8 mouse cellular contexts compared by ENCODE assay signal in the genomic region with DNA sequence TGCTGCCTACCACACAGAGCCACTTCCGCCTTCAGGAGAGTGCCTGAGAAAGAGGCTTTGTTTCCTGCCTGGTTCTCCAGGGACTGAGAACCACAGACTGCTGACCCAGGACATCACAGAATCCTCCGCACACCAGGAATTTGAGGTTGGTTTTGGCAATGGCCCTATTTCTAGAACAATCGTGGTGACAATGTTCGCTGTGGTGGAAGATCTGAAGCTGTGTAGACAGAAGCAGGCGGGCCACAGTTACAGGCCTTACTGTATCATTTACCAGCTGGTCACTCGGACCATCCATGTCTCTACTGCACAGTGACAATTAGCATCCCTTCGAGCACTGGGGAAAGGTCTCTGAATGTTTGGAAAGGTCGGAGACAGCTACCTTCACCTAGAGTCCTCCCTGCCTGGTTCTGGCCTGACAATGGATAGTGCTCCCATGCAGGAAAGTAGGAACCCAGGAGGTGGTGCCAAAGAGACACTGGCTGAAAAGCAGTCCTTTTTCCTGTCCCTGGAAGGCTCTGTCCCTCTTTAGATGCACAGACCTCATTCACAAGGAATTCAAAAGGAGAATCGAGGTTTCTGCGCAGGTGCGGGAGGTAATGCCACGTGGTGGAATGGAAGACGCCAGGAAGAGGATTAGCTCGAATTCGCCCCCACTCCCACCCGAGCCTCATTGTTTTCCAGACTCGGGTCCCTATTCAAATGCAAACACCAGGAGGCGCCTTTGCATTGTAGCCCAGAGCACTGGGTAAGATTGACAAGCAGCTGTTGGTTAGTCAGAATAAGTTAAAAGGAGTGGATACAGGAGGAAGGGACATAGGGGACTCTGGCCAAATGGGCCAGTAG. TPM values are rescaled to one million over a fixed set of nuclear protein-coding genes. Genes with fewer than 3 reads are reported as not detected.
DNase-seq lines count a peak whose midpoint lies in the region; ATAC-seq and TF ChIP-seq lines count a peak whose summit lies in the region.

No protein-coding gene starts in this region.

- H3K4me1 ChIP-seq in heart, embryonic 11.5 days (ENCODE audit: control insufficient read depth, insufficient read depth, low read length), result peaks cover 4% of the 10 kb centered on the region; the same call in 1 of the 2 replicates
- no peaks in the 10 kb centered on the region for H3K4me1 ChIP-seq in kidney, postnatal 0 days (replicated peaks; ENCODE audit: insufficient read depth, low read length)
- H3K4me1 ChIP-seq in liver, embryonic 11.5 days (replicated peaks; ENCODE audit: control insufficient read depth, insufficient read depth, low read length), result no peaks in the 10 kb centered on the region
- peaks cover 10% of the 10 kb centered on the region for H3K4me1 ChIP-seq in olfactory bulb, adult 2 months (ENCODE audit: control insufficient read depth, insufficient read depth, low read length)

- peaks cover 6% of the 10 kb centered on the region for H3K27me3 ChIP-seq in heart, embryonic 11.5 days (ENCODE audit: control insufficient read depth, insufficient read depth, low read length)
- no peaks in the 10 kb centered on the region for H3K27me3 ChIP-seq in kidney, postnatal 0 days (ENCODE audit: insufficient read depth, low read length)
- peaks cover 6% of the 10 kb centered on the region for H3K27me3 ChIP-seq in liver, embryonic 11.5 days (replicated peaks; ENCODE audit: control insufficient read depth, insufficient read depth, low read length)

- H3K9ac ChIP-seq in heart, embryonic 11.5 days (ENCODE audit: low read depth, low read length), result peak overlapping the region; percentile 30; the same call in 1 of the 2 replicates
- H3K9ac ChIP-seq in kidney, postnatal 0 days (ENCODE audit: low read depth, low read length), result no peak overlapping the region
- no peak overlapping the region for H3K9ac ChIP-seq in liver, embryonic 11.5 days (ENCODE audit: low read depth, low read length)

- TF ChIP-seq CTCF in kidney, postnatal 0 days (IDR thresholded peaks at IDR 0.05; ENCODE audit: low read depth), result peak; percentile 65
- peak; percentile 38; the same call in 1 of the 2 replicates for TF ChIP-seq CTCF in olfactory bulb, adult 2 months (IDR thresholded peaks at IDR 0.05; ENCODE audit: insufficient read depth, low read depth, low read length)

- no peak overlapping the region for H3K27ac ChIP-seq in heart, embryonic 11.5 days (ENCODE audit: low read depth, low read length)
- H3K27ac ChIP-seq in kidney, postnatal 0 days, result no peak overlapping the region
- H3K27ac ChIP-seq in liver, embryonic 11.5 days (ENCODE audit: low read depth, low read length), result no peak overlapping the region
- H3K27ac ChIP-seq in olfactory bulb, adult 2 months (ENCODE audit: insufficient read depth, low read depth, low read length), result no peak overlapping the region

- TF ChIP-seq POLR2A in olfactory bulb, adult 2 months (IDR thresholded peaks at IDR 0.05; ENCODE audit: insufficient read depth, low read depth, low read length), result no peak

- ATAC-seq in heart, embryonic 11.5 days (replicated peaks; ENCODE audit: insufficient number of reproducible peaks, low FRiP score, low TSS enrichment), result no peak
- no peak for ATAC-seq in kidney, postnatal 0 days (replicated peaks; ENCODE audit: low FRiP score, low read depth)
- ATAC-seq in liver, embryonic 11.5 days (replicated peaks; ENCODE audit: low FRiP score), result peak; percentile 19; the same call in 1 of the 2 replicates
- ATAC-seq in activated CD4-positive, CD25-positive, alpha-beta regulatory T cell, adult 4 months, result no peak

- peak overlapping the region; percentile 65 for H3K4me2 ChIP-seq in heart, embryonic 11.5 days
- peak overlapping the region; percentile 47 for H3K4me2 ChIP-seq in kidney, postnatal 0 days (ENCODE audit: low read length)
- no peak overlapping the region; the same call in 1 of the 2 replicates for H3K4me2 ChIP-seq in liver, embryonic 11.5 days

- H3K4me3 ChIP-seq in heart, embryonic 11.5 days (ENCODE audit: low read depth, low read length), result no peak overlapping the region
- H3K4me3 ChIP-seq in kidney, postnatal 0 days (replicated peaks; ENCODE audit: low read depth, low read length), result 0 out of 2 replicates have a peak overlapping the region, but pooled peaks have one; percentile 5
- H3K4me3 ChIP-seq in liver, embryonic 11.5 days (ENCODE audit: low read depth, low read length), result no peak overlapping the region
- peak overlapping the region; percentile 25; the same call in 1 of the 2 replicates for H3K4me3 ChIP-seq in olfactory bulb, adult 2 months (ENCODE audit: insufficient read depth, low read depth, low read length)

- H3K36me3 ChIP-seq in heart, embryonic 11.5 days (ENCODE audit: control insufficient read depth, insufficient read depth, low read length), result no peaks in the 10 kb centered on the region
- H3K36me3 ChIP-seq in kidney, postnatal 0 days (ENCODE audit: insufficient read depth, low read length), result no peaks in the 10 kb centered on the region
- no peaks in the 10 kb centered on the region for H3K36me3 ChIP-seq in liver, embryonic 11.5 days (ENCODE audit: control insufficient read depth, insufficient read depth, low read length)

- H3K9me3 ChIP-seq in heart, embryonic 11.5 days (replicated peaks; ENCODE audit: control insufficient read depth, low read length), result no peaks in the 10 kb centered on the region
- H3K9me3 ChIP-seq in kidney, postnatal 0 days (replicated peaks; ENCODE audit: low read length), result no peaks in the 10 kb centered on the region
- no peaks in the 10 kb centered on the region for H3K9me3 ChIP-seq in liver, embryonic 11.5 days (ENCODE audit: control insufficient read depth, low read length)

- DNase-seq in urinary bladder, postnatal 14 days (ENCODE audit: low spot score), result peak; percentile 13
- no peak for DNase-seq in urinary bladder, postnatal 25 days (ENCODE audit: low spot score)
- DNase-seq in cerebellum, postnatal 36 days, result peak; percentile 52 to 63
- DNase-seq in kidney, postnatal 0 days (ENCODE audit: low spot score), result peak; percentile 46
- peak; percentile 38 for DNase-seq in liver, embryonic 11.5 days (ENCODE audit: low spot score)

- 28% methylated on average over 18 of the region's 18 CpGs for WGBS in heart, embryonic 11.5 days (ENCODE audit: insufficient replicate concordance)
- WGBS in kidney, postnatal 0 days, result 34% methylated on average over 18 of the region's 18 CpGs
- WGBS in liver, embryonic 11.5 days, result 38% methylated on average over 18 of the region's 18 CpGs
- WGBS in olfactory bulb, adult 2 months, result 32% methylated on average over 18 of the region's 18 CpGs

RNA-seq across cellular contexts. Expression of gene Pax6, which starts 52.6 kb away (rescaled TPM):
- 0.37 and 0.82 TPM in 2 replicates for polyA plus RNA-seq in heart, embryonic 11.5 days (2014; fragmentation: Nextera tagmentation; extraction: Ambion mirVana)
- polyA plus RNA-seq in kidney, postnatal 0 days (2015; fragmentation: Nextera tagmentation; extraction: Ambion mirVana), result 0.38 TPM in 1 of 2 replicates, not detected in the other
- 0.26 TPM in 1 of 2 replicates, not detected in the other for polyA plus RNA-seq in liver, embryonic 11.5 days (2014; fragmentation: Nextera tagmentation; extraction: Ambion mirVana)
- polyA plus RNA-seq in olfactory bulb, adult 2 months (2012; ENCODE audit: insufficient read depth, insufficient read length, low replicate concordance, missing spikeins), result not detected in 2 replicates
- polyA plus RNA-seq in activated CD4-positive, CD25-positive, alpha-beta regulatory T cell, adult 4 months (2017; shearing (Covaris generic)), result under 1 TPM in 1 of 2 experiments, not detected in 1; 0.30 TPM

Comparison
In these comparisons a context has a peak if more than half of its experiments do, and no peak if none do; other contexts are left out.
1. H3K4me3 ChIP-seq: peak in kidney, postnatal 0 days (single experiment) and olfactory bulb, adult 2 months (single experiment); none in heart, embryonic 11.5 days (single experiment) and liver, embryonic 11.5 days (single experiment).